Mouse (Mus musculus) urinary bladder, postnatal 25 days (tissue): ENCODE data around the gene Srsf10.

Experiments
- DNase-seq: peaks from one replicate; pipeline ENCODE4 v3.0.0; 2022; ENCODE audit warnings: low spot score

Gene Srsf10

DNA sequence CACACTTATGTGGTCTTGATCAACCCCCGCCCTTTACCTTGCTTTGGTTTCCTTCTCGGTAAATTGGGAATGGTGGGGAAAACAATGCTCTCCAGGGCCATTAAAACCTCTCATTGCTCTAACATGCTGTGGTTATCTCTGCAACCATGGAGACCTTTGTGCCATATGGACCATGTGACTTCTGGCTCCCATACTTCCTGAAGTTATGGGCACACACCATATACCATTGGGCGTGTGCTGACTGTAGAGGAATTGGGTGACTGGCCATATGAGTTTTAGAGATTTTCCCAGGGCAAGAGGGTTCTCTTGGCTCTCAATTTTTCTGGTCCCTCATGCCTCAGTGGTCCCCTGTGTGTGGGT, 63.7 kb downstream of the Srsf10 start:
- no peak for DNase-seq
